Mouse (Mus musculus) left cerebral cortex, postnatal 14 days (tissue): ENCODE measurements around the gene C1qbp. TPM values are rescaled to one million over a fixed set of nuclear protein-coding genes. Genes with fewer than 3 reads are reported as not detected.

Source experiments
- DNase-seq, 2 experiments: peaks; one replicate each; pipeline ENCODE4 v3.0.0; 2021 to 2022; ENCODE audit warnings: low spot score in 2 of 2, mixed read lengths in 1 of 2
- intact Hi-C: fragments of 180-260 bp; cut with DNase I; formaldehyde crosslinking; loops from one replicate; pipeline ENCODE4 v1.15.1; 2025
- total RNA-seq, 2 experiments: library from RNA; stranded (reverse); gene quantifications; 2 replicates each; pipeline ENCODE4 v1.2.3; 2021

The C1qbp gene
- total RNA-seq, 2 experiments from 2014 or later = 100 to 103 TPM

GRCm38 (mm10) chr11:70980751-70981510 lies 1.9 kb downstream of the C1qbp start:
- DNase-seq = no peak
- intact Hi-C loops = no loop called here

DNA sequence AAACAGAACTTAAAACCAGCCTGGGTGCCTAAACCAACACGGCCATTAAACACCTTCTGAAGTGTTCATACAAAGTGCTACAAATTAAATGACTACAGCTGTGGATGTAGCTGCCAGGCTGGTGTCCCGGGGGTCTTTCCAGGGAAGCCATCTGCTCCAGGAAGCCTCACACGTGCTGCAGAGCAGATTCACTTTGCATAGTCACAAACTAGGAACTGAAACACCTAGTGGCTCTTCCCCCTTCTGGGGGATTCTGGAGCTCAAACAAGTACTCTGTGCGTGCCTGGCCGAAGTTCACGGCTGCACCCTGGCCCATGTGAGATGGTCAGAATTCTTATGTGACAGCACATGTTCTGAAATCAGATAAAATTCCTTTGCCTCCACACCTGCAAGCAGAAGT lies 2.6 kb downstream of the C1qbp start:
- intact Hi-C loops = no loop called here
- no peak for DNase-seq

GRCm38 (mm10) chr11:70977293-70977692 lies 5.5 kb downstream of the C1qbp start:
- no peak for DNase-seq
- intact Hi-C loops = no loop called here

- intact Hi-C loops = no loop called here
- peak in 1 of 2 experiments; percentile 36 for DNase-seq
Observed at GRCm38 (mm10) chr11:70975193-70975592, 7.6 kb downstream of the C1qbp start.

DNA sequence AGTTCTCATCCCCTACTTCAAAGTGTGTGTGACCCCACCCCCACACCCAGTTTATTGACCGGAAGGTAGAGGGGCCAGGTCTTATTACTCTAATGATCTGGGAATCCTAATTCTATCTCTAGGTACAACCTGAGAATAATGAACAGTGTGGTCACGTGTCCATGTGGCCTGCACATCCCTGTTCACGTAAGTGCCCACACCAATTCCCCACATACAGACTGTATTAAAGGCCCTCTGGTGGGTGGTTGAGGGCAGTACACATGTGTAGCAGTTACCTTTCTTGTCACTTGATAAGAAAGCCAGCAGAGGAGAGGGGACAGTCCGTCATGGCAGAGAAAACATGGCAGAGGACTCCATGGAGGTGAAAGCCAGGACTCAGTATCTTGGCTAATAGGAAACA lies 8.9 kb downstream of the C1qbp start:
- no peak for DNase-seq
- intact Hi-C loops = no loop called here

DNA sequence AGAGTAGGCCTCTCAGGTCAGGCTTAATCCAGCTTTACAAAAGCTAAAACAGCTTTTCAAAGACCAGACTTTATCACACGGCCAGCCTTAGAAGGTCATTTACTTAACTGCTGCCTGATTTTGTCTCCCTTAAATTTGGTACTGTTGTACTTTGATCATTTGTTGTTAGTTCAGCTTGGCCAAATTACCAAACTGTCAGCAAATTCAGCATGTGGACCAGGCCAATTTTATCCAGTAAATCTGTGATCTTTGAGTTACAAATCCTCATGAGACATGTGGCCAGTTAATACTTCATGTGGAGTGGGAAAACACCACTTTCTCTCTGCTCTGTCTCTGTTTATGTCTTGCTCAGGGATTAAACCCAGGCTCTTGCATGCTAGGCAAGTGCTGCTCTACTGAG lies 10.2 kb downstream of the C1qbp start:
- no peak for DNase-seq
- intact Hi-C loops = no loop called here

GRCm38 (mm10) chr11:70970560-70971540 lies 12.0 kb downstream of the C1qbp start:
- intact Hi-C loops = no loop called here
- peak in 1 of 2 experiments; percentile 51 for DNase-seq

- DNase-seq = peak; percentile 96 to 97
- intact Hi-C loops = no loop called here
Observed at GRCm38 (mm10) chr11:70969821-70970559, 12.8 kb downstream of the C1qbp start, which contains the start of the genes Nup88 and Rpain. TSS of gene Nup88 (minus strand) at chr11:70969973. TSS of gene Rpain (plus strand) at chr11:70970213.

GRCm38 (mm10) chr11:70969271-70969794 lies 13.5 kb downstream of the C1qbp start:
- intact Hi-C loops = no loop called here
- no peak for DNase-seq

- intact Hi-C loops = no loop called here
- DNase-seq = no peak
Observed at GRCm38 (mm10) chr11:70964222-70964907, 18.5 kb downstream of the C1qbp start.

DNA sequence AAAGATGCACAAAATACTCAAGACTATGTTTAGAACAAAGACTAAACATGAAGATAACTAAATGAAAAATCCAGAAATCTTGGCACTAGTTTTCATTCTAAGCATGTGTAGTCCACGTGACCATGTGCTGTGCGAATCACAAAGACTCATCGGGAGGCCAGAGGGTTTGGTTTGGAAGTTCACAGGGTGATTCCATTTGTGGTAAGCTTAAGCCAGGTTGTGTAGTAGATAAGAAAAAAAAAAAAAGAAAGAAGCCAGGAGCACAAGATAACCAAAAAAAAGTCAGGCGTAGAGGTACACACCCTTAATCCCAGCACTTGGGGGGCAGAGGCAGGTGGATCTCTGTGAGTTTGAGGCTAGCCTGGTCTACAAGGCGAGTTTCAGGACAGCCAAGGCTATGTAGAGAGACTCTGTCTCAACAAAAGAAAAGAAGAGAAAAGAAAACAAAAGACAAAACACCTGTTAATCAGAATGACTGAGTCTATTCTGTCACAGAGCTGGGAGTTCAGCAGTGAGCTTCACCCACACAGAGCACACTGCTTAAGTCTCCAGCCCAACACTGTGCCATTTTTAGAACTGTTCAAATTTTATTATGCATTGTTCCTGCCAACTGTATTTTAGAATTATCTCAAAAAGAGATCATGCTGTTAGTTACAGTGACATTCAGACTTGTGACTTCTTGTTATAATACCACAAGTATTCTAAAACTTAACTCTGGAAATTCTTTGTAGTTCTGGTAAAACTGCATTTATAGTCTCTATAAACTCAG lies 21.9 kb downstream of the C1qbp start:
- intact Hi-C loops = no loop called here
- DNase-seq = peak in 1 of 2 experiments; percentile 58

DNA sequence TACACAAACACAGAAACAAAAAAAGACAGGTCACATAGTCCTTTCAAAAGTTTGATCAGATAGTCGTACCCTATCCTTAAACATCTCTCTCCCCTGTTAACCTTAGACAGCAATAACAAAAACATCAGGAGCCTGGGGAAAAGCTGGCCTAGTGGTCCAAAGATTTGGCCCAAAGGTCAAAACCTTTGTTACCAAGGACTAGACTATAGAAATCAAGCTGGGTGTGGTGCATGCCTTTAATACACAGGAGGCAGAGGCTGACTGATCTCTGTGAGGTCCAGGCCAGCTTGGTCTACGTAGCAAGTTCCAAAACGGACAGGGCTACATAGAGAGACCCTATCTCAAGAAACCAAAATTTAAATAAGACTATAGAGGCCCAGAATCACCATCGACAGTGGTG lies 28.1 kb downstream of the C1qbp start:
- intact Hi-C loops = no loop called here
- DNase-seq = no peak

- intact Hi-C loops = no loop called here
- no peak for DNase-seq
Observed at GRCm38 (mm10) chr11:70944935-70945817, 37.6 kb downstream of the C1qbp start.

DNA sequence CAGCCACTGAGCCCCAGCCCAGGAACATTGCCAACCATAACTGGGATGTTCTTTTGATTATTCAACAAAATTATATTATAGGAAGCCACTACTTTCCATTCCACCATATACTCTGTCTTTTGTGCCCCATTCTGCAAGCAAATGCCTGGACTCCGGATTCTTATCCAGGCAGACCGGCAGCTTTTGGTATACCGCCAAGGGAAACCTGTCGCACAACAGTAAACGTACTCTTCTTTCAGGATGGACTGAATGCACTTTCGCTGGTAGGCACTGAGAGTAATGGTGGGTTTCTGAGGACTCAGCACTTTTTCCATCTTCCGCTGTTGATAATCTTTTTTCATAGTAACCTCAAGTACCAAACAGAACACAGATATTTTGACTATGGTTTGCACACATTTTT lies 39.2 kb downstream of the C1qbp start:
- intact Hi-C loops = no loop called here
- no peak for DNase-seq

DNA sequence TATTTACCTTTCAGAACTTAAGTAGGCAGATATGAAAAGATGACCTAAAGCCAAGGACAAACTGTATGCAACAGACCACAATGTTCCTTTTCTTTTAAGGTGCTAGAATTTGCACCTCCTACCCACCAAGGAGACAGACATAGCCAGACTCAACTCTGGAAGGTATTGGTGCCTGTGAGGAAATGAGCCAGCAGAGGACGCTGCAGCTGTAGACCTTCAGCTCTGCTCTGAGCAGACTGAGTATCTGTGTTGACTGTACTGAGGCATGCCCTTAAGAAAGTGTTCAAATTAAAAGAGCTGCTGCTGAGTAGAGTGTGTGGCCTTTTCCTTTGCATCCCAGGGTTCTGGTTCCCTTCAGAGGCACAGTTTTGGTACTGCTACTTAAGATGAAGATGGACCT lies 40.2 kb downstream of the C1qbp start:
- intact Hi-C loops = no loop called here
- DNase-seq = peak in 1 of 2 experiments; percentile 35

- DNase-seq = no peak
- intact Hi-C loops = no loop called here
Observed at GRCm38 (mm10) chr11:70935316-70935715, 47.5 kb downstream of the C1qbp start.

DNA sequence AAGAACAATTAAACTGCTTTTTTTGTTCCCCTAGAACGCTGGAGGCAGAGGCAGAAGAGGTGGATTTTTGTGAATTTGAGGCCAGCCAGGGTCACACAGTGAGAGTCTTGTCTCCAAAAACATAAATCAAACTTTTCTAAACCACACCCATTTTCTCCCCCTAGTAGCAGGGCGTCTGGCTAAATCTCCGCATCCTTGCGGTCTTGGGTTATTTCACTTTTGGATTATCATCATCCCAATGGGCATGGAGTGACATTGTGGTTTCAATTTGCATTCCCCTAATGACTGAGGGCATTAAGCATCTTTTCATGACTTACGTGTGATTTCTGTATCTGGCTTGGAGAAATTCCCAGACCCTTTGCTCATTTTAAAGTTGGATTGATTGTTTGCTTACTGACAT lies 51.4 kb downstream of the C1qbp start:
- intact Hi-C loops = no loop called here
- DNase-seq = no peak
